Mouse (Mus musculus) small intestine, adult 2 months (tissue): ENCODE measurements around the gene Mfsd6.

Experiments used
- CTCF ChIP-seq: fragments of 200-500 bp; IDR thresholded peaks from 2 replicates; pipeline ENCODE4 v1.5.1; 2012; ENCODE audit warnings: low read depth, mild to moderate bottlenecking, control low read depth, inconsistent platforms, low read length, moderate library complexity, mixed read lengths; ENCODE audit not compliant: insufficient replicate concordance, insufficient read length; ENCODE audit errors: extremely low read depth
- POLR2A ChIP-seq: fragments of 200-500 bp; IDR thresholded peaks from 2 replicates; pipeline ENCODE4 v1.6.1; 2012; ENCODE audit warnings: low read depth, mild to moderate bottlenecking, control low read depth, inconsistent platforms, low read length, moderate library complexity

GRCm38 (mm10) chr1:52618217-52618616, 109.0 kb downstream of the Mfsd6 start:
- no peak for TF ChIP-seq CTCF
- TF ChIP-seq POLR2A = no peak
